Mouse (Mus musculus) forebrain, postnatal 0 days (tissue): ENCODE measurements at regions not wholly inside any gene's neighbourhood (a gene's known extent, or its start where the extent isn't known, plus 50 kb on each side); places are given as distances from the start of the nearest gene placed in this dataset.

Experiments used
- ATAC-seq: fragments of 200-750 bp; cut with Nextera tagmentation; 2 replicates; pipeline ENCODE4 v1.8.0; 2017; ENCODE audit warnings: mild to moderate bottlenecking, moderate library complexity
- DNase-seq: peaks from one replicate; pipeline ENCODE4 v3.0.0-alpha.2; 2015
- H3K27ac ChIP-seq: fragments of 300-500 bp; sonication (generic); 2 replicates; pipeline ENCODE4 v1.5.1; 2014; ENCODE audit warnings: low read depth, mild to moderate bottlenecking, antibody characterized with exemption, low read length, moderate library complexity, mixed read lengths
- H3K27me3 ChIP-seq: fragments of 300-500 bp; sonication (generic); 2 replicates; pipeline ENCODE4 v1.6.1; 2014; ENCODE audit warnings: mild to moderate bottlenecking, low read length, mixed read lengths; ENCODE audit not compliant: insufficient read depth
- H3K36me3 ChIP-seq: fragments of 300-500 bp; sonication (generic); 2 replicates; pipeline ENCODE4 v1.6.1; 2014; ENCODE audit warnings: mild to moderate bottlenecking, moderate library complexity; ENCODE audit not compliant: insufficient read depth
- H3K4me1 ChIP-seq: fragments of 300-500 bp; sonication (generic); 2 replicates; pipeline ENCODE4 v1.6.1; 2014; ENCODE audit warnings: antibody characterized with exemption; ENCODE audit not compliant: insufficient read depth
- H3K4me2 ChIP-seq: fragments of 300-500 bp; sonication (generic); 2 replicates; pipeline ENCODE4 v1.6.1; 2014; ENCODE audit warnings: low read depth, mild to moderate bottlenecking, moderate library complexity
- H3K4me3 ChIP-seq: fragments of 300-500 bp; sonication (generic); 2 replicates; pipeline ENCODE4 v1.5.1; 2014; ENCODE audit warnings: low read depth, low read length, mixed read lengths
- H3K9ac ChIP-seq: fragments of 300-500 bp; sonication (generic); 2 replicates; pipeline ENCODE4 v1.6.1; 2014; ENCODE audit warnings: mild to moderate bottlenecking
- H3K9me3 ChIP-seq: fragments of 300-500 bp; sonication (generic); 2 replicates; pipeline ENCODE4 v1.6.1; 2016; ENCODE audit warnings: low read length
- CTCF ChIP-seq: sonication (generic); IDR thresholded peaks from 2 replicates; pipeline ENCODE4 v1.5.1; 2016; ENCODE audit warnings: antibody characterized with exemption, control low read depth, low read depth
- WGBS: fragments of 180-500 bp; shearing (Covaris S2); extraction: QIAGEN DNeasy Blood & Tissue Kit; methylation state at CpG from one replicate; pipeline ENCODE4 v1.1.7; 2014; 5-methylcytosine and 5-hydroxymethylcytosine counted together

DNA sequence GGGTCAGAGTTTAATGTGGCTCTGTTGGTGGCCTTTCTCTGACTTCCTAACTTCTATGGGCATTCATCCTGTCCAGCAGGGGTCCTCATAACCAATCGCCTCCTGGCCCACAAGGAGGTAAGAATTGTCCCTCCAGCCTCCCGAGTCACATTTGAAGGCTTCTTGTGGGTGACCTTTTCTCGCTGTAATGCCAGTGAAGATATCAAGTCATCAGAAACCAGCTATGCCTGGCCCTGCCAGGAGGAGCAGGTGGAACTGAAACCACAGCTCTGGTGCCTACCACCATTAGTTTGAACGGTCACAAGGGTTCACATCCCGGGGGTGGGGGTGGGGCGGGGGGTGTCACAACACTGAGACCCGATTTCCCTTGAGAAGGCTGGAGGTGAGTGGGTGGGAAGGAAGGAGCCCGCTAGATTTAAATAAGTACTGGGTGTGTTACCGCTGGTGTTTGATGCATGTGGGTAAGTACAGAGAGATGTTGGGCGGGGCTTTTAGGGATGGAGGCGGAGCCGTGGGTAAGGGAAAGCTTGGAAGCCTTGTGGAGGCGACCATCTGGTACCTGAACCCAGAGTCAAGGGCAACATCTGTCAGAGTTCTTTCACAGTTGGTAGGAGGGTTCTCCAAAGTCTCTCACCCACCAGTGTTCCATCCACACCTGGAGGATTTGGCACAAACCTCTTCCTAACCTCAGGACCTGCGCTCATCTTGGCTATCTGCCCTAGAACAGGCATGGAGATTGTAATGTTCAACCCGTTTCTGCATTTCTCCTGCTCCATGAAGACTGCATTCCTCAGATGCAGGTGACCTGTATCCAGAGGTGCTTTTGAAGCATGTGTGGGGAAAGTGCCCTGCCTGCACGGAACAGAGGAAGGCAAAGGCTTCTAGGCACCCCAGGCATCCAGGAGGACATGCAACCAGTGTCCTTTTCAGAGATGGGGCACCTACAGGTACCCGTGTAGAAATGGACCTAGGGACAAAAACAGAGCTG, 128.2 kb downstream of the Cd24a start:
- H3K4me3 ChIP-seq, result no peak overlapping the region

DNA sequence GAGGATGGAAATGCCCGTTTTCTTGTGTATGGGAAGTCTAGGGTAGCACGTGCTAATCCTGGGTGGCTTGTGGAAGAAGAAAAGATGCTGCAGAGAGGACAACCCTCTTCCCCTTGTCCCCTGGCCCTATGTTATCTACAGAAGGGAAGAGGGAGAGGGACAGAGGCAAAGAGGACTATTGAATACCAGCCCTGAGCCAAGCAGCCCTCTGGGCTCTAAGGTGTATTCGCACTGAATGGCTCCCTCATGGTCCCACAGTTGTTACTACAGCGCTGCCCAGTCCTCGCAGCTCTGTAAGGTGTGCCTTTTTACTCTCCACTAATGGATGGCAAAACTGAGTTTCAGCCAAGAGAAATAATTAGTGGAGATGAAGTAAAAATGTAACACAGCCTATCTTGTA, 128.9 kb downstream of the Cd24a start:
- Histone ChIP-seq H3K4me2 (no peak overlapping the region), H3K4me1 (no peaks in the 10 kb centered on the region), H3K4me3 (no peak overlapping the region), H3K9me3 (no peaks in the 10 kb centered on the region), H3K36me3 (no peaks in the 10 kb centered on the region), H3K27me3 (no peaks in the 10 kb centered on the region), H3K9ac (no peak overlapping the region), H3K27ac (no peak overlapping the region)
- no peak for DNase-seq
- TF ChIP-seq CTCF, result no peak
- ATAC-seq, result no peak
- WGBS, result 78% methylated on average over 5 of the region's 5 CpGs

More for the DNA sequence above, 128.2 kb downstream of the Cd24a start:
- ATAC-seq (no peak), DNase-seq (no peak)
- H3K4me2 ChIP-seq, result no peak overlapping the region
- no peak overlapping the region for H3K27ac ChIP-seq
- no peaks in the 10 kb centered on the region for H3K36me3 ChIP-seq
- no peak for TF ChIP-seq CTCF
- H3K9me3 ChIP-seq, result no peaks in the 10 kb centered on the region
- no peaks in the 10 kb centered on the region for H3K4me1 ChIP-seq
- no peak overlapping the region for H3K9ac ChIP-seq
- 66% methylated on average over 17 of the region's 17 CpGs for WGBS
- H3K27me3 ChIP-seq, result no peaks in the 10 kb centered on the region

DNA sequence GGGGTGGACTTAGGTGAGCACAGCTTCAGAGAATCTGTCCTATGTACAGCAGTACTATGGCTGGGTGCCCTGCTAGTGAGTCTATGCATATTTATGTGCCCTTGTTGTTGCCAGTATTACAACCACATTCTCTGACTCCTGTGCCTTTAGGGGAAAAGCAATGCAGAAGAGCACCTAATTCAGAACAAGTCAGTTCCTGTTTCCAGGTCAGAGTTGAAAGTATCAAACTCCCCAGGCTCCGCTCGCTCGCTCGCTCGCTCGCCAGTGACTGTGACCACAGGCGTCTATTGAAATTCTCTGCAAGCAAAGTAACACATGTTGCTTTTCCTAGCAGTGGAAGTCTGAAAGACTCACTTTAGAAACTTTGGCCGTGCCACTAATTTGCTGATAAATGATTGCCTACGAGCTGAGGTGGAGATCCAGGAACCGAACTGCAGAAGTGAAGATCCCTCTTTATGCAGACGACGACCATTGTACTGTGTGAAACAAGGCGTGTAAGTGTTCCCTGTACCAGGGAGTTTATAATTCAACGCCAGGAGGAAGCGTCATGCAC, 129.8 kb downstream of the Cd24a start:
- ATAC-seq (no peak), DNase-seq (no peak)
- Histone ChIP-seq H3K4me1 (no peaks in the 10 kb centered on the region), H3K9me3 (no peaks in the 10 kb centered on the region), H3K36me3 (no peaks in the 10 kb centered on the region), H3K4me3 (no peak overlapping the region), H3K9ac (no peak overlapping the region), H3K27ac (no peak overlapping the region), H3K27me3 (no peaks in the 10 kb centered on the region), H3K4me2 (no peak overlapping the region)
- 59% methylated on average over 15 of the region's 15 CpGs for WGBS
- no peak for TF ChIP-seq CTCF

DNA sequence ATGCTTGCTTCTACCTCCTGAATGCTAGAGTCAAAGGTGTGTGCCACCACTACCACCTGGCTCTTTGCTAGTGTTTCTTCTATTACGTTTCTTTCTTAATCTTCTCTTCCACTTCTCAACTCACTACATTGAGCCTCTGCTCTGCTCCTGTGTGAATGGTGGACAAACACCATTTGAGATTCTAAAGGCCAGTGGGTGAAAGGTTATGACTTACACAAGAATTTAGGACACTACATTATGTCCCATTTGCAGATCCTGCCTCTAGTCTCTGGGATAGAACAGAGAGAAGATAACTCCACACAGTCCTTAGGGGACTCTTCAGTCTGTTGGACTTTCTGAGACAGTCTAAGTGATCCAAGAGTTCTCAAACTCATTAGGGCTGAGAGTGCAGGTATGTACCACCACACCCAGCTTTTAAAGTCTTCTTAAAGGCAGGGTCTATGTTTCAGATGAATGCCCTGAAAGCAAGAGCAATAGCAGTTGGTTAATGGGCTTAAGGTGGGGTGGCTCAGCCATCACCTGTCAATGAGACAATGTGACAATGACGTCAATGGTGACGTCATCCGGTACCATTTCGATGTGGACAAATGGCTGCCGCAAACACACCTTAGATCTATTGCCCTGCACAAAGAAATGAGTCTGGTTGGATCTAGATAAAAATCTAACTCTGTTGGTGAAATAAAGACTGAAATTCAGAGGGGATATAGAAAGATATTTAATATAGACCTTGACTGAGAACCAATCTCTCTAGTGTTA, 131.4 kb downstream of the Cd24a start:
- no peak overlapping the region for H3K4me2 ChIP-seq
- H3K9ac ChIP-seq, result no peak overlapping the region
- no peaks in the 10 kb centered on the region for H3K9me3 ChIP-seq
- H3K36me3 ChIP-seq, result no peaks in the 10 kb centered on the region
- no peaks in the 10 kb centered on the region for H3K27me3 ChIP-seq
- 89% methylated on average over 6 of the region's 6 CpGs for WGBS
- no peak overlapping the region for H3K4me3 ChIP-seq
- DNase-seq (no peak), ATAC-seq (no peak)
- no peak overlapping the region for H3K27ac ChIP-seq
- no peak for TF ChIP-seq CTCF
- H3K4me1 ChIP-seq, result no peaks in the 10 kb centered on the region

DNA sequence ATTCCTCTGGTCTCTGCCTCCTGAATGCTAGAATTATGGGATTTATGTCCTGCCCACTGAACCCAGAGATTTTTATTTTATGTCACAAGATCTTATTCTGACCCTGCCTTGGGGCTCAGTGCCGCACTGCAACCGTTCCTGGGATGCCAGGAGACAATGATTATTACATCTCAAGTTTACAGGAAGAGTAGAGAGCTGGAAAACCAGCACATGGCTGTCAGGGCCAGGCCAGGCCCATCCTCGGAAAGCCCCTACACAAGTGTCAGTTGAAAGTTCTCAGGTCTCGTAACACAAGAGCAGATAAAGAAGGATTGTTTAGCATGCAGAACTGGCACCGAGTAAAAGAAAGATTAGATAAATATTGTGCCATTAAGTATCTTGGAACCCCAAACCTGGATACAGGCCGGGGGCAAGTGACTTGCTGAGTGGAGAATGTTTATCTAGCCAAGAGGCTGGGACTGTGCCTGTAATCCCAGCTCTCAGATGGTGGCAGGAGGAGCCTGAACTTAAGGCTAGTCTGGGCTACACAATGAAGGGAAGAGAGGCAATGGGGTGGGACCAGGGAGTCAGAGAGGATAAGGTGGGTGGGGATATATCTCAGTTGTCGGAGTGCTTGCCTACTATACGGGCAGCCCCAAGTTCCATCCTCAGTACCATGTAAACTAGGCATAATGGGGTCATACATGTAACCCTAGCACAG, 132.3 kb downstream of the Cd24a start:
- TF ChIP-seq CTCF, result no peak
- no peaks in the 10 kb centered on the region for H3K4me1 ChIP-seq
- DNase-seq, result no peak
- no peak overlapping the region for H3K9ac ChIP-seq
- no peak overlapping the region for H3K4me3 ChIP-seq
- no peaks in the 10 kb centered on the region for H3K27me3 ChIP-seq
- H3K9me3 ChIP-seq, result no peaks in the 10 kb centered on the region
- no peaks in the 10 kb centered on the region for H3K36me3 ChIP-seq
- ATAC-seq, result no peak
- no peak overlapping the region for H3K4me2 ChIP-seq
- H3K27ac ChIP-seq, result no peak overlapping the region
- WGBS, result 88% methylated on average over 8 of the region's 8 CpGs

DNA sequence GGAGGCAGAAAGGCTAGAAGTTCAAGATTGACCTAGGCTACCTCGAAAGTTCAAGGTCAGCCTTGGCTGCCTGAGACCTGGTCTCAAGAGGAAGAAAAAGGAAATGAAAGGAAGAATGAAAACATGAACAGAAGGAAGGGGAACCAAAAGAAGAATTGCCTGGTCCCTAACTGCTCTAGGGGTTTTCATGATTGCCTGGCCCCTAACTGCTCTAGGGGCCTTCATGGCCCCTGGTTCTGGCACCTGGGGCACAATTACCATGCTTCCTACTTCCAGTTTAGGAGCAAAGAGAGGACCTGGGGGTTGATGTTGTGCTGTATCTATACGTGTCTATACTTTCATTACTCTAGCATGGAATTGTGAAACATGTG, 132.8 kb downstream of the Cd24a start:
- DNase-seq (no peak), ATAC-seq (no peak)
- WGBS, result 91% methylated on average over 2 of the region's 2 CpGs
- H3K36me3 ChIP-seq, result no peaks in the 10 kb centered on the region
- no peak overlapping the region for H3K4me3 ChIP-seq
- H3K9me3 ChIP-seq, result no peaks in the 10 kb centered on the region
- no peaks in the 10 kb centered on the region for H3K4me1 ChIP-seq
- no peak overlapping the region for H3K4me2 ChIP-seq
- no peak overlapping the region for H3K9ac ChIP-seq
- H3K27me3 ChIP-seq, result no peaks in the 10 kb centered on the region
- no peak for TF ChIP-seq CTCF
- H3K27ac ChIP-seq, result no peak overlapping the region
